Mouse (Mus musculus) bone marrow macrophage, adult 2 months (primary cell): ENCODE measurements around the gene Ift122. TPM values are rescaled to one million over a fixed set of nuclear protein-coding genes. Genes with fewer than 3 reads are reported as not detected.

Experiments
- H3K27ac ChIP-seq: 2 replicates; pipeline ENCODE4 v1.5.1; 2012; ENCODE audit warnings: low read depth, low read length; ENCODE audit not compliant: insufficient read depth
- H3K4me1 ChIP-seq: 2 replicates; pipeline ENCODE4 v1.6.1; 2012; ENCODE audit warnings: low read length; ENCODE audit not compliant: control insufficient read depth, insufficient read depth
- H3K4me3 ChIP-seq: 2 replicates; pipeline ENCODE4 v1.5.1; 2012; ENCODE audit warnings: mild to moderate bottlenecking, low read length, moderate library complexity; ENCODE audit not compliant: insufficient read depth
- CTCF ChIP-seq: IDR thresholded peaks from 2 replicates; pipeline ENCODE4 v1.5.1; 2012; ENCODE audit warnings: low read depth, mild to moderate bottlenecking, low read length, moderate library complexity
- POLR2A ChIP-seq: IDR thresholded peaks from 2 replicates; pipeline ENCODE4 v1.6.1; 2012; ENCODE audit warnings: mild to moderate bottlenecking, low read depth, low read length, borderline replicate concordance
- polyA plus RNA-seq: library from polyadenylated mRNA; stranded (reverse); fragments of >200 nt; gene quantifications from 2 replicates; pipeline ENCODE4 v1.2.4, GENCODE M21; 2012; ENCODE audit not compliant: missing spikeins, insufficient read depth, insufficient read length

The Ift122 gene
- polyA plus RNA-seq, 1 experiment = 9.3 TPM

- Histone ChIP-seq H3K4me3 (no peak overlapping the region), H3K27ac (no peak overlapping the region), H3K4me1 (peaks cover 7% of the 10 kb centered on the region)
- no peak; the same call in 1 of the 2 replicates for TF ChIP-seq CTCF
- no peak for TF ChIP-seq POLR2A
Measured at GRCm38 (mm10) chr6:115956418-115956921, 103.2 kb downstream of the Ift122 start.

GRCm38 (mm10) chr6:115956922-115957601 lies 103.8 kb downstream of the Ift122 start:
- Histone ChIP-seq H3K27ac (no peak overlapping the region), H3K4me1 (peaks cover 7% of the 10 kb centered on the region), H3K4me3 (no peak overlapping the region)
- TF ChIP-seq POLR2A (no peak), CTCF (no peak)

GRCm38 (mm10) chr6:115957681-115958080 lies 104.4 kb downstream of the Ift122 start:
- H3K4me3 ChIP-seq = no peak overlapping the region
- peaks cover 7% of the 10 kb centered on the region for H3K4me1 ChIP-seq
- H3K27ac ChIP-seq = no peak overlapping the region
- TF ChIP-seq CTCF (no peak), POLR2A (no peak)

- no peak overlapping the region for H3K4me3 ChIP-seq
- TF ChIP-seq POLR2A (no peak), CTCF (no peak)
- no peak overlapping the region for H3K27ac ChIP-seq
- peaks cover 7% of the 10 kb centered on the region for H3K4me1 ChIP-seq
Measured at GRCm38 (mm10) chr6:115958445-115958844, 105.2 kb downstream of the Ift122 start.

GRCm38 (mm10) chr6:115959151-115959691 lies 106.0 kb downstream of the Ift122 start:
- Histone ChIP-seq H3K4me3 (no peak overlapping the region), H3K27ac (no peak overlapping the region), H3K4me1 (peaks cover 4% of the 10 kb centered on the region)
- TF ChIP-seq POLR2A (no peak), CTCF (no peak)

GRCm38 (mm10) chr6:115960322-115960721 lies 107.1 kb downstream of the Ift122 start:
- H3K4me3 ChIP-seq = no peak overlapping the region
- no peaks in the 10 kb centered on the region for H3K4me1 ChIP-seq
- TF ChIP-seq CTCF = no peak
- H3K27ac ChIP-seq = no peak overlapping the region

GRCm38 (mm10) chr6:115961743-115962142 lies 108.5 kb downstream of the Ift122 start:
- TF ChIP-seq CTCF (no peak), POLR2A (no peak)
- no peaks in the 10 kb centered on the region for H3K4me1 ChIP-seq
- H3K4me3 ChIP-seq = no peak overlapping the region
- H3K27ac ChIP-seq = no peak overlapping the region

- Histone ChIP-seq H3K4me1 (no peaks in the 10 kb centered on the region), H3K27ac (no peak overlapping the region), H3K4me3 (no peak overlapping the region)
- no peak for TF ChIP-seq POLR2A
- 0 out of 2 replicates have a peak, but pooled peaks have one; percentile 12 for TF ChIP-seq CTCF
Measured at GRCm38 (mm10) chr6:115962439-115963085, 109.3 kb downstream of the Ift122 start.

- no peaks in the 10 kb centered on the region for H3K4me1 ChIP-seq
- H3K27ac ChIP-seq = no peak overlapping the region
- TF ChIP-seq POLR2A = no peak
- no peak for TF ChIP-seq CTCF
- H3K4me3 ChIP-seq = no peak overlapping the region
Measured at GRCm38 (mm10) chr6:115963656-115964055, 110.4 kb downstream of the Ift122 start.
